Mouse (Mus musculus): ENCODE results near the gene BC029722. TPM values are rescaled to one million over a fixed set of nuclear protein-coding genes. Genes with fewer than 3 reads are reported as not detected.

Gene BC029722
- total RNA-seq, 2 experiments from 2014 or later = 16.3 to 16.8 TPM

- DNase-seq = no peak
- intact Hi-C loops (cut with DNase I) = no loop called here
Observed at GRCm38 (mm10) chr2:155787949-155788931, 31.0 kb downstream of the BC029722 start.

- no peak for DNase-seq
- intact Hi-C loops (cut with DNase I) = no loop called here
Observed at GRCm38 (mm10) chr2:155786905-155787304, 32.3 kb downstream of the BC029722 start.

- intact Hi-C loops (cut with DNase I) = no loop called here
- no peak for DNase-seq
Observed at GRCm38 (mm10) chr2:155784534-155784933, 34.7 kb downstream of the BC029722 start.

GRCm38 (mm10) chr2:155779506-155779905 lies 39.7 kb downstream of the BC029722 start:
- no peak for DNase-seq
- intact Hi-C loops (cut with DNase I) = no loop called here

- intact Hi-C loops (cut with DNase I) = no loop called here
- no peak for DNase-seq
Observed at GRCm38 (mm10) chr2:155779066-155779465, 40.2 kb downstream of the BC029722 start.

GRCm38 (mm10) chr2:155778004-155778403 lies 41.2 kb downstream of the BC029722 start:
- intact Hi-C loops (cut with DNase I) = no loop called here
- no peak for DNase-seq

- no peak for DNase-seq
- intact Hi-C loops (cut with DNase I) = no loop called here
Observed at GRCm38 (mm10) chr2:155777688-155777985, 41.6 kb downstream of the BC029722 start.

- intact Hi-C loops (cut with DNase I) = no loop called here
- DNase-seq = no peak
Observed at GRCm38 (mm10) chr2:155776824-155777687, 42.2 kb downstream of the BC029722 start.

- intact Hi-C loops (cut with DNase I) = no loop called here
- peak; percentile 71 to 74 for DNase-seq
Observed at GRCm38 (mm10) chr2:155775685-155776263, 43.5 kb downstream of the BC029722 start.

GRCm38 (mm10) chr2:155774927-155775684 lies 44.1 kb downstream of the BC029722 start, which contains the start of gene Mmp24:
TSS of gene Mmp24 (plus strand) at chr2:155775342.
- DNase-seq = no peak
- intact Hi-C loops (cut with DNase I) = no loop called here

GRCm38 (mm10) chr2:155774261-155774926 lies 44.8 kb downstream of the BC029722 start:
- intact Hi-C loops (cut with DNase I) = no loop called here
- DNase-seq = no peak

GRCm38 (mm10) chr2:155773664-155774063 lies 45.6 kb downstream of the BC029722 start:
- intact Hi-C loops (cut with DNase I) = no loop called here
- no peak for DNase-seq

Other genes with a start within 250 kb of the BC029722 start
- 10 to 100 TPM; 14.1 to 17.7 TPM for gene Gss, start 226.6 kb downstream of the BC029722 start, total RNA-seq (2021)
- gene Myh7b, start 208.2 kb downstream of the BC029722 start, total RNA-seq (2021) = 10 to 100 TPM; 47.8 to 56.4 TPM
- gene Trpc4ap, start 127.0 kb downstream of the BC029722 start, total RNA-seq (2021) = 10 to 100 TPM; 83.1 to 89.9 TPM
- gene Edem2, start 90.0 kb downstream of the BC029722 start, total RNA-seq (2021) = 10 to 100 TPM; 11.1 to 12.3 TPM
- gene Gm17581, start 83.6 kb downstream of the BC029722 start, total RNA-seq (2021) = not detected
- 1 to 10 TPM; 4.3 to 6.8 TPM for gene Procr, start 68.3 kb downstream of the BC029722 start, total RNA-seq (2021)
- gene Mmp24, start 44.1 kb downstream of the BC029722 start, total RNA-seq (2021) = under 1 TPM in 1 of 2 experiments, not detected in 1; 0.07 TPM
- 10 to 100 TPM; 77.5 to 79.5 TPM for gene Eif6, start 7.5 kb upstream of the BC029722 start, total RNA-seq (2021)
- not detected for gene Fam83c, start 15.4 kb upstream of the BC029722 start, total RNA-seq (2021)
- 100 to 1,000 TPM; 184 to 197 TPM for gene Uqcc1, start 110.9 kb upstream of the BC029722 start, total RNA-seq (2021)
- gene Gm15557, start 121.3 kb upstream of the BC029722 start, total RNA-seq (2021) = not detected
- gene Gdf5, start 125.9 kb upstream of the BC029722 start, total RNA-seq (2021) = not detected
- 10 to 100 TPM in 1 of 2 experiments, 1 to 10 TPM in 1; 8.8 to 11.1 TPM for gene Cep250, start 137.0 kb upstream of the BC029722 start, total RNA-seq (2021)
- gene 6430550D23Rik, start 188.6 kb upstream of the BC029722 start, total RNA-seq (2021) = under 1 TPM; 0.27 to 0.74 TPM
- gene Ergic3, start 188.6 kb upstream of the BC029722 start, total RNA-seq (2021) = 10 to 100 TPM; 80.4 to 94.0 TPM
- gene Fer1l4, start 233.5 kb upstream of the BC029722 start, total RNA-seq (2021) = not detected
- gene Spag4, start 245.7 kb upstream of the BC029722 start, total RNA-seq (2021) = 1 to 10 TPM in 1 of 2 experiments, under 1 TPM in 1; 0.72 to 1.1 TPM

Data from heart, postnatal 10 days (tissue).